Mouse (Mus musculus) cerebellum, postnatal 36 days (tissue): ENCODE measurements at regions not wholly inside any gene's neighbourhood (a gene's known extent, or its start where the extent isn't known, plus 50 kb on each side); places are given as distances from the start of the nearest gene placed in this dataset.
"Not testable (repeated sequence)": the region's sequence is repeated elsewhere in the genome, so short reads cannot be mapped to it uniquely, and the experiment has no call there.

Experiments used
- DNase-seq, 2 experiments: peaks; one replicate each; pipeline ENCODE4 v3.0.0; 2021 to 2022; ENCODE audit warnings: mixed read lengths in 2 of 2

GRCm38 (mm10) chr13:97333801-97334534, 93.1 kb downstream of the Enc1 start:
- no peak for DNase-seq

GRCm38 (mm10) chr13:97331072-97331471, 90.2 kb downstream of the Enc1 start:
- DNase-seq: no peak

GRCm38 (mm10) chr13:97321307-97321706, 80.4 kb downstream of the Enc1 start:
- DNase-seq: not testable (repeated sequence)

- DNase-seq: no peak
Measured at GRCm38 (mm10) chr13:97320756-97321155, 79.9 kb downstream of the Enc1 start.

- DNase-seq: no peak
Measured at GRCm38 (mm10) chr13:97320298-97320697, 79.4 kb downstream of the Enc1 start.

GRCm38 (mm10) chr13:97317633-97318032, 76.7 kb downstream of the Enc1 start:
- DNase-seq: no peak

- DNase-seq: no peak
Measured at GRCm38 (mm10) chr13:97312420-97313370, 71.8 kb downstream of the Enc1 start.

- no peak for DNase-seq
Measured at GRCm38 (mm10) chr13:97311340-97311739, 70.4 kb downstream of the Enc1 start.

- DNase-seq: no peak
Measured at GRCm38 (mm10) chr13:97310855-97311189, 69.9 kb downstream of the Enc1 start.

- DNase-seq: no peak
Measured at GRCm38 (mm10) chr13:97310186-97310854, 69.4 kb downstream of the Enc1 start.

GRCm38 (mm10) chr13:97309411-97309810, 68.5 kb downstream of the Enc1 start:
- DNase-seq: no peak

- no peak for DNase-seq
Measured at GRCm38 (mm10) chr13:97308431-97308830, 67.5 kb downstream of the Enc1 start.
